Mouse (Mus musculus) left cerebral cortex, postnatal 25 days (tissue): ENCODE measurements around the gene Esyt1. TPM values are rescaled to one million over a fixed set of nuclear protein-coding genes. Genes with fewer than 3 reads are reported as not detected.
"Not testable (repeated sequence)": the region's sequence is repeated elsewhere in the genome, so short reads cannot be mapped to it uniquely, and the experiment has no call there.

Experiments used
- DNase-seq, 2 experiments: peaks; one replicate each; pipeline ENCODE4 v3.0.0; 2022; ENCODE audit warnings: low spot score in 2 of 2, mixed read lengths in 1 of 2
- intact Hi-C: fragments of 180-260 bp; cut with DNase I; formaldehyde crosslinking; loops from one replicate; pipeline ENCODE4 v1.15.1; 2025
- total RNA-seq, 2 experiments: library from RNA; stranded (reverse); gene quantifications; 2 replicates each; pipeline ENCODE4 v1.2.3; 2021

The Esyt1 gene
- 1 to 10 TPM; 7.9 to 8.0 TPM for total RNA-seq

GRCm38 (mm10) chr10:128525671-128526308 is at the start of gene Esyt1:
Esyt1 (minus strand) TSS chr10:128525871.
- peak; percentile 85 to 96 for DNase-seq
- intact Hi-C loops, result loop anchor here (2.0 kb wide), 1 partner anchor 27 kb away; the partner anchor contains the start of gene Myl6b

GRCm38 (mm10) chr10:128575063-128575462 is 49.4 kb upstream of the Esyt1 start:
- intact Hi-C loops, result no loop called here
- no peak for DNase-seq

- DNase-seq, result peak; percentile 98 to 99
- intact Hi-C loops, result loop anchor here (1.0 to 5.0 kb wide), 4 partner anchors 17 to 106 kb away; partner anchors contain the start of genes Rpl41, Rps26 and Suox
Observed at GRCm38 (mm10) chr10:128565788-128566531, 40.3 kb upstream of the Esyt1 start, which contains the start of gene Pa2g4. Pa2g4 (minus strand) TSS chr10:128565987.

- DNase-seq, result no peak
- intact Hi-C loops, result loop anchor here (5.0 kb wide), 2 partner anchors 47 to 107 kb away; partner anchors contain the start of gene Suox
Observed at GRCm38 (mm10) chr10:128565206-128565787, 39.6 kb upstream of the Esyt1 start.

- intact Hi-C loops, result no loop called here
- DNase-seq, result no peak
Observed at GRCm38 (mm10) chr10:128563544-128563943, 37.9 kb upstream of the Esyt1 start.

- no peak for DNase-seq
- intact Hi-C loops, result no loop called here
Observed at GRCm38 (mm10) chr10:128556963-128557362, 31.3 kb upstream of the Esyt1 start.

- intact Hi-C loops, result no loop called here
- no peak for DNase-seq
Observed at GRCm38 (mm10) chr10:128556286-128556685, 30.6 kb upstream of the Esyt1 start.

- intact Hi-C loops, DNase-seq: not testable (repeated sequence)
Observed at GRCm38 (mm10) chr10:128555567-128555966, 29.9 kb upstream of the Esyt1 start.

- intact Hi-C loops, DNase-seq: not testable (repeated sequence)
Observed at GRCm38 (mm10) chr10:128550144-128550823, 24.6 kb upstream of the Esyt1 start.

- intact Hi-C loops, result loop anchor here (1.0 kb wide), 1 partner anchor 17 kb away; no protein-coding TSS in a partner anchor
- not testable (repeated sequence) for DNase-seq
Observed at GRCm38 (mm10) chr10:128549682-128550057, 24.0 kb upstream of the Esyt1 start.

GRCm38 (mm10) chr10:128548947-128549681 is 23.4 kb upstream of the Esyt1 start, which contains the start of gene Rpl41:
Rpl41 (minus strand) TSS chr10:128549305.
- DNase-seq, result peak; percentile 92 to 97
- intact Hi-C loops, result loop anchor here (1.0 kb wide), 1 partner anchor 17 kb away; no protein-coding TSS in a partner anchor

GRCm38 (mm10) chr10:128548051-128548791 is 22.6 kb upstream of the Esyt1 start:
- intact Hi-C loops, DNase-seq: not testable (repeated sequence)

GRCm38 (mm10) chr10:128547361-128548032 is 21.8 kb upstream of the Esyt1 start, which contains the start of gene Zc3h10:
Zc3h10 (minus strand) TSS chr10:128547774.
- intact Hi-C loops, result loop anchor here (2.0 kb wide), 1 partner anchor 53 kb away; the partner anchor contains the start of gene Myl6

GRCm38 (mm10) chr10:128546787-128547186 is 21.1 kb upstream of the Esyt1 start:
- DNase-seq, result no peak
- intact Hi-C loops, result loop anchor here (2.0 kb wide), 1 partner anchor 52 kb away; the partner anchor contains the start of gene Myl6

More at GRCm38 (mm10) chr10:128547361-128548032, 21.8 kb upstream of the Esyt1 start, which contains the start of gene Zc3h10:
- peak; percentile 94 to 99 for DNase-seq

GRCm38 (mm10) chr10:128546361-128546760 is 20.7 kb upstream of the Esyt1 start:
- intact Hi-C loops, result loop anchor here (2.0 kb wide), 1 partner anchor 52 kb away; the partner anchor contains the start of gene Myl6
- peak in 1 of 2 experiments; percentile 57 for DNase-seq

- no peak for DNase-seq
- intact Hi-C loops, result no loop called here
Observed at GRCm38 (mm10) chr10:128545570-128545898, 19.9 kb upstream of the Esyt1 start.
